Mouse (Mus musculus) liver, postnatal 0 days (tissue): Measurements from ENCODE around the gene Pik3r6. TPM values are rescaled to one million over a fixed set of nuclear protein-coding genes. Genes with fewer than 3 reads are reported as not detected.

Experiments used
- ATAC-seq: fragments of 200-750 bp; cut with Nextera tagmentation; 2 replicates; pipeline ENCODE4 v1.8.0; 2017; ENCODE audit warnings: mild to moderate bottlenecking, moderate library complexity
- DNase-seq: peaks from one replicate; pipeline ENCODE4 v3.0.0-alpha.2; 2016
- H3K27ac ChIP-seq: fragments of 300-500 bp; sonication (generic); 2 replicates; pipeline ENCODE4 v1.5.1; 2014; ENCODE audit warnings: antibody characterized with exemption, moderate library complexity, mild to moderate bottlenecking, low read depth
- H3K27me3 ChIP-seq: fragments of 300-500 bp; sonication (generic); 2 replicates; pipeline ENCODE4 v1.6.1; 2014; ENCODE audit warnings: low read length, control low read depth, mixed read lengths; ENCODE audit not compliant: insufficient read depth
- H3K36me3 ChIP-seq: fragments of 300-500 bp; sonication (generic); replicated peaks from 2 replicates; pipeline ENCODE4 v1.6.1; 2014; ENCODE audit warnings: mild to moderate bottlenecking, control low read depth, low read length, moderate library complexity, mixed read lengths; ENCODE audit not compliant: insufficient read depth
- H3K4me1 ChIP-seq: fragments of 300-500 bp; sonication (generic); 2 replicates; pipeline ENCODE4 v1.6.1; 2014; ENCODE audit warnings: antibody characterized with exemption, mild to moderate bottlenecking, control low read depth; ENCODE audit not compliant: insufficient read depth
- H3K4me2 ChIP-seq: fragments of 300-500 bp; sonication (generic); 2 replicates; pipeline ENCODE4 v1.6.1; 2014; ENCODE audit warnings: low read depth, mild to moderate bottlenecking, low read length, moderate library complexity, mixed read lengths
- H3K4me3 ChIP-seq: fragments of 300-500 bp; sonication (generic); 2 replicates; pipeline ENCODE4 v1.5.1; 2014; ENCODE audit warnings: low read depth, low read length
- H3K9ac ChIP-seq: fragments of 300-500 bp; sonication (generic); replicated peaks from 2 replicates; pipeline ENCODE4 v1.6.1; 2014; ENCODE audit warnings: mild to moderate bottlenecking, moderate library complexity
- H3K9me3 ChIP-seq: fragments of 300-500 bp; sonication (generic); 2 replicates; pipeline ENCODE4 v1.6.1; 2016; ENCODE audit warnings: mild to moderate bottlenecking, control low read depth, low read length, mixed read lengths
- CTCF ChIP-seq: sonication (generic); IDR thresholded peaks from 2 replicates; pipeline ENCODE4 v1.5.1; 2016; ENCODE audit warnings: antibody characterized with exemption, low read depth
- EP300 ChIP-seq: IDR thresholded peaks from 2 replicates; pipeline ENCODE4 v1.6.1; 2016; ENCODE audit warnings: antibody characterized with exemption, low read depth, mild to moderate bottlenecking
- WGBS: fragments of 180-500 bp; shearing (Covaris S2); extraction: QIAGEN DNeasy Blood & Tissue Kit; methylation state at CpG from one replicate; pipeline ENCODE4 v1.1.7; 2014; ENCODE audit not compliant: insufficient replicate concordance; 5-methylcytosine and 5-hydroxymethylcytosine counted together
- polyA plus RNA-seq: library from polyadenylated mRNA; unstranded; fragments of >200 nt; fragmentation: Nextera tagmentation; extraction: Ambion mirVana; gene quantifications from 2 replicates; pipeline ENCODE4 v1.2.1, GENCODE M21; 2015

Gene Pik3r6
- polyA plus RNA-seq, 1 experiment from 2014 or later, result 2.5 TPM

DNA sequence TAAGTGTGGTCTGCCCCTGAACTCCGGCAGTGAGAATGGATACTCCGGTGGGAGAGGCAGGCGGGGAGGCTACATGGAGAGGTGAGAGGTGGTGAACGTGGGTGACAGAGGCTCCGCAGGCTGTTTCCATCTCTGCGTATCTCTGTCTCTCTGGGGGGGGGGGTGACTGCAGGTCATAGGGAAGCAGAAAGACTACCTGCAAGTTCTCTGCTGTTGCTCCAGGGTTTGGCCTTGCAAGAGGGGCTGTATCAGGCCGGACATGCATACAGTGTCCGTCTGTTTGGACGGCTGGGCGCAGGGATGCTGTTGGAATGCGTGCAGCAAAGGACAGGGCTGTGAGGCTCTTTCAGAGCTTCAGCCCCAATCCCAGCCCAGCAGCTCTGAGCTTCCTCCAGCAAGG is 2.1 kb downstream of the Pik3r6 start:
- Histone ChIP-seq H3K4me1 (peaks cover 7% of the 10 kb centered on the region), H3K9me3 (no peaks in the 10 kb centered on the region), H3K27ac (no peak overlapping the region), H3K9ac (no peak overlapping the region), H3K27me3 (0 out of 2 replicates have a peak, but pooled peaks cover 4% of the 10 kb centered on the region), H3K36me3 (no peaks in the 10 kb centered on the region), H3K4me2 (0 out of 2 replicates have a peak overlapping the region, but pooled peaks have one; percentile 3), H3K4me3 (no peak overlapping the region)
- TF ChIP-seq CTCF, result no peak
- no peak for TF ChIP-seq EP300
- WGBS, result 77% methylated on average over 11 of the region's 11 CpGs
- DNase-seq, result no peak
- ATAC-seq, result no peak

DNA sequence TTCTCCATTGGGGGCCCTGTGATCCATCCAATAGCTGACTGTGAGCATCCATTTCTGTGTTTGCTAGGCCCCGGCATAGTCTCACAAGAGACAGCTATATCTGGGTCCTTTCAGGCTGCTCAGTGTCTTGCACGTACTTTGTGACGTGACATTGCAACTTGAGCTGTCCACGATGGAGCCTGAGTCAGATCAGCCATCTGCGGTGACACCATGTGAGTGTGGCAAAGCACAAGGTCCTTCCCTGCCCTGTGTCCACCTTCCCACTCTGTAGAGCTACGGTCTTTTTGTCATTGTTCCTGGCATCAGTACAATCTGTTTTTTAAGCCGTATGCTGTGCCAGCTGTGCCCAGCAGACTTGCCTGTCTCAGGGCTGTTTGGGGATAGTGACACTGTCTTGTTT is 4.4 kb downstream of the Pik3r6 start:
- no peak for ATAC-seq
- no peak overlapping the region for H3K4me2 ChIP-seq
- 83% methylated on average over 7 of the region's 7 CpGs for WGBS
- TF ChIP-seq EP300 (no peak), CTCF (no peak)
- H3K27ac ChIP-seq, result no peak overlapping the region
- no peaks in the 10 kb centered on the region for H3K27me3 ChIP-seq
- H3K9ac ChIP-seq, result no peak overlapping the region
- DNase-seq, result no peak
- no peaks in the 10 kb centered on the region for H3K36me3 ChIP-seq
- H3K4me3 ChIP-seq, result no peak overlapping the region
- H3K9me3 ChIP-seq, result no peaks in the 10 kb centered on the region
- no peaks in the 10 kb centered on the region for H3K4me1 ChIP-seq

DNA sequence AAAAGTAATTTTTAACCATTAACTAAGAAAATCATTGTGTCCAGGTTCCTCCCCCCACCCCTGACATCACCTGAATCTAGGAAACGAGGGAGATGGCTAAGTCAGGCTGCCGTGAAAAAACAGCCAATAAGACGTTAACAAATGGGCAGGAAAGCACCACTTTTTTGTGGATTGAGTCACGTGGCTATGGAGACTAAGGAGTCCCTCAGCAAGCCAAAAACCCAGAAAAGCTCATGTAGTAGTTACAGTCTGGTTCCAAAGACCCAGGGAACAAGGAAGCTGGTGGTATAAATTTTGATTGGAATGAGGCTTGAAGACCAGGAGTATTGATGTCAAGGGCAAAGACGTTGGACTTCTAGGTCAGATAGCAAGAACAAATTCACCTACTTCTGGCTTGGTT is 5.8 kb downstream of the Pik3r6 start:
- Histone ChIP-seq H3K4me2 (no peak overlapping the region), H3K9me3 (no peaks in the 10 kb centered on the region), H3K27ac (no peak overlapping the region), H3K4me3 (no peak overlapping the region), H3K27me3 (no peaks in the 10 kb centered on the region), H3K4me1 (no peaks in the 10 kb centered on the region), H3K9ac (no peak overlapping the region), H3K36me3 (no peaks in the 10 kb centered on the region)
- ATAC-seq, result no peak
- WGBS, result 68% methylated on average over 5 of the region's 5 CpGs
- TF ChIP-seq CTCF (no peak), EP300 (no peak)
- no peak for DNase-seq

DNA sequence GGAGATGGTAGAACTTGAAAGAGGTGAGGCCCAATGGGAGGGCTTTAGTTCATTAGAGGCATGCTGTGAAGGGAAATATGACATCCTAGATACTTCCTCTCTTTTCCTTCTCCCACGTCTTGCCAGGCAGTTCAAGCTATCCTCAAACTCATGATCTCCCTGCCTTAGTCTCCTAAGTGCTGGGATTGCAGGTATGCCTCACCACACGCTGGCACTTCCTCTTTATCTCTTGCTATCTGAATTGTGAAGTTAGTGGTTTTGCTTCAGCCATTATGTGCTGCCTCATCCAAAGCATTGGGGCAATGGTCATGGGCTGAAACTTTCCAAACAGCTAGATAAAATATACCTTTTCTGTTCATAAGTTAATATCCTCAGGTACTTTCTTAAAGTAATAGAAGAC is 6.4 kb downstream of the Pik3r6 start:
- TF ChIP-seq EP300 (no peak), CTCF (no peak)
- ATAC-seq (no peak), DNase-seq (no peak)
- Histone ChIP-seq H3K9me3 (no peaks in the 10 kb centered on the region), H3K27ac (no peak overlapping the region), H3K4me3 (no peak overlapping the region), H3K4me2 (no peak overlapping the region), H3K9ac (no peak overlapping the region), H3K36me3 (no peaks in the 10 kb centered on the region), H3K27me3 (no peaks in the 10 kb centered on the region), H3K4me1 (no peaks in the 10 kb centered on the region)
- WGBS, result 31% methylated on average over 2 of the region's 2 CpGs

DNA sequence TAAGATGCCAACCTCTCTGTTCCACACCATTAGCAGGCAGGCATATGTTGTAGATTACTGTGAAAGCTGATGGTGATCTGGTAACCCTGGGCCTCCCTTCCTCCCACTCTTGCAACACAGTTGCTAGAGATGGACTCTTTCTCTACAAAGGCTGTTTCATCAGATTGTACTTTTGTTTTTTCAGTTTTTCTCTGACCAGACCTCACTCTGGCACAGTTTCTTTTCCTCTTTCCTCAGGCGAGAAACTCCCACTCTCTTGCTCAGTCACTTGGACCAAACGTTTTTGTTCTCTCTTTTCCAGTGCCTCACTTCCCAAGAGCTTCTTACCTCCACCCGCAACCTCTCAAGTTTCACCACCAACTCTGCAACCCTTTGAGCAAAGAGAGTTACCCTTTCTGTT is 11.2 kb downstream of the Pik3r6 start:
- H3K27me3 ChIP-seq, result no peaks in the 10 kb centered on the region
- no peak for TF ChIP-seq EP300
- TF ChIP-seq CTCF, result no peak
- H3K36me3 ChIP-seq, result no peaks in the 10 kb centered on the region
- no peaks in the 10 kb centered on the region for H3K4me1 ChIP-seq
- 32% methylated on average over 3 of the region's 3 CpGs for WGBS
- DNase-seq (no peak), ATAC-seq (no peak)
- no peak overlapping the region for H3K4me3 ChIP-seq
- no peaks in the 10 kb centered on the region for H3K9me3 ChIP-seq
- H3K27ac ChIP-seq, result peak overlapping the region; percentile 29; the same call in 1 of the 2 replicates
- H3K4me2 ChIP-seq, result no peak overlapping the region
- H3K9ac ChIP-seq, result no peak overlapping the region

DNA sequence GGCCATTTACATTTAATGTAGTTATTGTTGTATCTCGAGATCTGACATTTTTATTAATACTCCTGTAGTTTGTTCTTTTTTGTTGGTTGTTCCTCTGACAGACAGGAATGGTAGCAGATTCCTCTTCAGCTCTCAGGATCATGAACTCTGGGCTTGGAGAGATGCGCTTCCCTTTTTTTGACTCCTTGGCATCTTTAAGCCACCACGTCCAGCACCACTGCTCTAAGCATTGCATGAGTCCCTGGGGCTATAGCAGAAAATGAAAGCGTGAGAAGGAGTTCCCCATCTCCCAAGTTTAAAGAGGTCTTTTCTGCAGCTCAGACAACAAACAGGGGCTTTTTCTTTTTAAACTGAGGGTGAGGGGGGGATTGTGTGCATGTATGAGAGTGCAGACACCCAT is 16.5 kb downstream of the Pik3r6 start:
- ATAC-seq (no peak), DNase-seq (no peak)
- Histone ChIP-seq H3K4me2 (0 out of 2 replicates have a peak overlapping the region, but pooled peaks have one; percentile 22), H3K4me1 (0 out of 2 replicates have a peak, but pooled peaks cover 4% of the 10 kb centered on the region), H3K27ac (peak overlapping the region; percentile 29; the same call in 1 of the 2 replicates), H3K9ac (no peak overlapping the region), H3K27me3 (no peaks in the 10 kb centered on the region), H3K9me3 (no peaks in the 10 kb centered on the region), H3K36me3 (no peaks in the 10 kb centered on the region), H3K4me3 (no peak overlapping the region)
- WGBS, result 67% methylated on average over 4 of the region's 4 CpGs
- no peak for TF ChIP-seq EP300
- no peak for TF ChIP-seq CTCF

DNA sequence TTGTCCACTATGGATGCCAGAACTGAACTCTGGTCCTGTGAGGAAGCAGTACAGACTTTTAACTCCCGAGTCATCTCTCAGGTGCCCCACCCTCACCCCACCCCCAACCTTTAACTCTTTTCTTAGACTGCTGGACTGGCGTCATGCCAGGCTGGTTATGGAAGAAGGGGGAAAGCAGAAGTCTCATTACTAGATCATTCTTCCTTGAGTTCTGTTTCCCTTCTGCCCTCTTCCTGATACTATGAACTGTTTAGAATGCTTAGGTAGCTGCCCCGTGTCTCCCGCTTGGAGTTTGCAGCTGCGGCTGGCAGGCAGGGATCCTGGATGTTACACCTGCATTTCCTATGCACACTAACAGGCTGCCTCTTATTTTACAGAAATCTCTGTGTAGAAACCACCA is 17.0 kb downstream of the Pik3r6 start:
- peak; percentile 19; the same call in 1 of the 2 replicates for ATAC-seq
- no peak for DNase-seq

More for the DNA sequence above, 17.0 kb downstream of the Pik3r6 start:
- Histone ChIP-seq H3K9ac (no peak overlapping the region), H3K36me3 (no peaks in the 10 kb centered on the region), H3K27ac (peak overlapping the region; percentile 29), H3K4me1 (0 out of 2 replicates have a peak, but pooled peaks cover 4% of the 10 kb centered on the region), H3K27me3 (no peaks in the 10 kb centered on the region), H3K4me2 (0 out of 2 replicates have a peak overlapping the region, but pooled peaks have one; percentile 22), H3K4me3 (no peak overlapping the region), H3K9me3 (no peaks in the 10 kb centered on the region)
- 47% methylated on average over 5 of the region's 5 CpGs for WGBS
- TF ChIP-seq CTCF (no peak), EP300 (no peak)
